Mouse (Mus musculus): Measurements from ENCODE around the gene Dnm2.

- no peak for TF ChIP-seq CTCF (IDR thresholded peaks at IDR 0.05; ENCODE audit: insufficient read depth, low read length)
- no peak for TF ChIP-seq POLR2A (IDR thresholded peaks at IDR 0.05; ENCODE audit: borderline replicate concordance, extremely low read depth, low read depth, low read length)
Measured at GRCm38 (mm10) chr9:21463766-21464564, 39.3 kb downstream of the Dnm2 start.

All from lung, adult 2 months (tissue).